Mouse (Mus musculus): ENCODE measurements around the gene Kcna10. TPM values are rescaled to one million over a fixed set of nuclear protein-coding genes. Genes with fewer than 3 reads are reported as not detected.
A peak's percentile ranks its signal among the peaks of the same experiment; 100 is the strongest.

Kcna10 gene
- total RNA-seq, 2 experiments from 2014 or later, result not detected

DNA sequence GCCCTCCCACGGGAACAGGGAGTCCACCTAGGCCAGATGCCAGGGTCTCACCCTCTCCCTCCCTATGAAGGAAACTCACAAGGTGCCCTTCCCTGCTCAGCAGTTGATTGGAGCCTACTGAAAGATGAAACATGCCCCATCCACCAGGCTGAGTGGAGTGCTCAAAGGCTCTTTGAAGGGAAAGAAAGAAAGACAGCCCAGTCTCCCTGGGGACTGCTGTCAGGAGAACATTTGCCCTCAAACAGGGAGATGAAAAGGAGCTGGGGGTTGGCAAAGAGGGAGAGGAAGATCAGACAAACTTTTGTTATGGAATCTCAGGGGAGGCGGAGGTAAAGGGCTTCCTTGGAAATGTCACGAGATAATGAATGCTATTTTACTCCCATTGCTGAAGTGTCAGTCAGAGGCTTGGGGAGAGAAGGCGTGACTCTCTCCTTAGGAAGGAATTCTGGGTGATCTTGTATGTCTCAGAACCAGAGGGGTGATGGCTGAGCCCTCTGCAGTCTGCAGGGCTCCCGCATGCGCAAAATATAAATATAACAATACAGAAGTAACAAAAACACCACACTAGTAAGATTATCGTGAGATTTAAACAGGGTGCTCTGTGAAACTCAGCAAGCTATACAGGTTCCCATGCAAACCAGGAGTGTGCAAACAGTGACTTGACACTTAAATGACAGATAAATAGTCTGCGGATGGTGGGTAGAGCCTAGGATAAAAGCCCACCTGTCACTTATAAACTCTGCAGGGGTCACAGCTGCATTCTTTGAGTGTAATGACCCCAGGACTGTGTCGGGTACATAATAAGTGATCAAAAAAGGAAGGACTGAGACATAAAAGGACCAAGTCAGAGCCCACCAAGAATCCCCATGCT lies 18.7 kb downstream of the Kcna10 start:
- DNase-seq, result no peak
- intact Hi-C loops (cut with DNase I), result no loop called here

DNA sequence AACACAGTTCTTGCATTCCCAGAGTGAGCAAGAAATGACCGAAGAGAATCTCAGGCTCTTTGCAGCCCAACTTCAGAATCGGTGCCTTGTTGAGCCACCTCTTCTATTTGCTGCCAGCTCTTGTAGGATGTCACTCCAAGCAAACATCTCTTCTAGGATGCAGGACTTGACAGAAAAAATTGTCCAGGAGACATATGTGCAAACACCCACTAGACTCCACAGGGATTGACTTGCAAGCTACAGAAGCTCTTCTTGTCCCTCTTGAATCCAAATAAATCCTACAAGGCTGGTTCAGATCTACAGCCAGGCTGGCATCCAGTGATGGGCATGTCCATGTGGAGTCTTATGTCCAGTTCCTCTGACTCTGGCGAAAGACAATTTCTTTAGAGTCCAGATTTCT lies 21.6 kb downstream of the Kcna10 start:
- DNase-seq, result no peak
- intact Hi-C loops (cut with DNase I), result no loop called here

DNA sequence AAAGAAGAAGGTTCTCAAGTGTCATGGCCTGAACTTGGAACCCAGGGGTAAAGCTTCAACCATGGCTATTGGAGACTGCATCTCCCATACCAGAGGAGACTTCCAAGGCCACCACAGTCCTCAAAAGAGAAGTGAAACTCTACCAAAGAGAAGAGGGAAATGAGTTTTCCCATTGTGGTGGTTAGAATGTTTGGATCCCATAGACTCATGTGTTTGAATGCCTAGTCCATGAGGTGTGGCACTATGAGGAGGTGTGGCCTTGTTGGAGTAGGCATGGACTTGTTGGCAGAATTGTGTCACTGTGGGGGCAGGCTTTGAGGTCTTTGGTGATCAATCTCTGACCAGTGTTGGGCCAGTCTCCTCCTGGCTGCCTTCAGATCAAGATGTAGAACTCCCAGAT lies 22.3 kb downstream of the Kcna10 start:
- intact Hi-C loops (cut with DNase I), result loop anchor here (5.0 kb wide), 1 partner anchor 152 kb away; no protein-coding TSS in a partner anchor
- DNase-seq, result no peak

DNA sequence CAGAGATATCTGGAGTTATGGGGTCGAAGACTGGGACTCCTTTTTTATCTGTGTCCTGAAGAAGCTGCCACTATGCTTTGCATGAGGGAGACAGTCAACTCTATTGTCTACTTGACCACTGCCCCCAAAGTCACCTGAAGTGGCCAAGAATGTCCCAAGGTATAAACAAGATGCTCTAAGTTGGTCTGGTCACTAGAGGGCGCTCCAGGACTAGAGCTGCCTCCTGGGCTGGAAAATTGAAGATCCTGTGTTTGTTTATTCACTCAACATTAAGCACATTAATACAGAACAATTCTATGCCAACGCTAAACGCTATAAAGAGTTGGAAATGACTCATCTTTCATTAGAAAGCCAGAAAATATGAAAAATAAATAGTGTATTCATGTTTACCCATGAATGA lies 23.1 kb downstream of the Kcna10 start:
- intact Hi-C loops (cut with DNase I), result loop anchor here (1.0 to 5.0 kb wide), 4 partner anchors 27 to 257 kb away; no protein-coding TSS in a partner anchor
- DNase-seq, result peak; percentile 70 to 85

DNA sequence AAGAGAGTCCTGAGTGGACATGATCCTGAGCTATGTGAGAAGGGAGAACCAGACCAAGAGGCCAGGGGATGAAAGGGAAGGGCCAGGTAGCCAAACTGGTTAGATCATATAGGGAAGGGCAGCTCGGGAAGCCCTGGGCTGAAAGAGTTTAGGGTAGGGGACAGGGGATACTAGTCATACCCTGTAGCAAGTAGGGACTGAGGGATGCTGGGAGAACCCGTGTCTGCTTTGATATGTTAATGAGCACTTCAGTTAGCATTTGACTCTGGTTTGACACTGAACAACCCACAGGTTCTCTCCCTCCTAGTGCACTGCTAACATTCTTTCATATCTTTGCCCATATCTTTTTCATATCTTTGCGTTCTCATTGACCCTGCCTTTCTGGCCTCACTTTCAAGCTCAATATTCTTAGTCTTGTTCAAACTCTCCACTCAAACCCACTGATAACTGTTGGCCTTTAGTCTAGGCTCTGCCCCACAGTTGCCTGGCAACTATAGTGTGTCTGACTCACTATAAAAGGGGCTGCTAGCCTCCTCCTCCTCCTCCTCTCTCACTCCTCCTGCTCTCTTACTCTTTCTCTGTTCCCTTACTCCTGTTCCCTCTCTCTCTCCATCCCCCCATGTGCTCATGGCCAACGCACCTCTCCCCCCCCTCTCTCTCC lies 23.8 kb downstream of the Kcna10 start:
- no peak for DNase-seq
- intact Hi-C loops (cut with DNase I), result loop anchor here (1.0 to 5.0 kb wide), 4 partner anchors 26 to 256 kb away; no protein-coding TSS in a partner anchor

DNA sequence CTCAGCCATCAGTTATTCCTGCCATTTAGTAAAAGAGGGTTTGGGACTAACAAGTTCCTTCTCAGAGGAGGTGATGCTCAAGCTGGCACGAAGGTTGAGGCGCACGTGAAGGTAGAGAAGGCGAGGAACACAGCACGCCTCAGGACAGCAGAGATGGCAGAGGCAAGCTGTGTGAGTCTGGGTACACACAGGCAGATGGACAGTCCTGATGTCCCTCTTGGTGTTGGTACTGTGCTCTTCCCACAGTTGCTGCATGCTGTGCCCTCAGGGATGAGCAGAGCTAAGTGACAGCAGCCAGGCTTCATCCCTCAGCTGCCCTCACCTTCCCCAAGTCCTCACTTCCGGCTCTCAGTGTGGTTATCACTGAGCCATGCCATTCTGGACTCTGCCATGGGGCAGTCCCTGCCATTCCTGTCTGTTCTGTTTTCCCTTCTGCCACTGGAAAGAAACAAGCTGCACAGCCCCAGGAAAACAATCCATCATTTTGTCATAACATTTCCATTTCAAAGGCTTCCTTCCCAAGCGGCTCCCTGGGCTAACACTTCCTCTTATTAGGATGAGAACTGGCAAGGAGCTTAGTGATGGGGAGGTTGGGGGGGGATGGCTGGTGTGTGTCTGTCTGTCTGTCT lies 24.9 kb downstream of the Kcna10 start:
- intact Hi-C loops (cut with DNase I), result loop anchor here (2.0 to 5.0 kb wide), 3 partner anchors 25 to 255 kb away; no protein-coding TSS in a partner anchor
- DNase-seq, result no peak

DNA sequence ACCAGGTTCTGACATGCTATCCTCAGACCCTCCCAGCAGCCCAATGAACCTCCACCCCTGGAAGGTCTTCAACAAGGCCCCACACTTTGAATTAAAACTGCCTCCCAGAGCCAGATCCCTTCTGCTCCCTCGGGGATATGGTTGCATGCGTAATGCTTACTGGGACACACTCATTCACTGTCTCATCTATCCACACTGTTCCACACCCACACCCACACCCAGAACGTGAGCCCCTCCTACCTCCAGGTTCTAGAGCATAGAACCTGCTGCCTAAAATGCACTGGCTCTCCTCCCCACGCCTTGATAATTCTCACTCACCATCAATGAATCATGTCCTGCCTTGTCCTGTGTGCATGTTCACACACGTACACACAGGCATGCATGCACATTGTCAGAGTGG lies 31.8 kb downstream of the Kcna10 start:
- intact Hi-C loops (cut with DNase I), result no loop called here
- DNase-seq, result no peak

DNA sequence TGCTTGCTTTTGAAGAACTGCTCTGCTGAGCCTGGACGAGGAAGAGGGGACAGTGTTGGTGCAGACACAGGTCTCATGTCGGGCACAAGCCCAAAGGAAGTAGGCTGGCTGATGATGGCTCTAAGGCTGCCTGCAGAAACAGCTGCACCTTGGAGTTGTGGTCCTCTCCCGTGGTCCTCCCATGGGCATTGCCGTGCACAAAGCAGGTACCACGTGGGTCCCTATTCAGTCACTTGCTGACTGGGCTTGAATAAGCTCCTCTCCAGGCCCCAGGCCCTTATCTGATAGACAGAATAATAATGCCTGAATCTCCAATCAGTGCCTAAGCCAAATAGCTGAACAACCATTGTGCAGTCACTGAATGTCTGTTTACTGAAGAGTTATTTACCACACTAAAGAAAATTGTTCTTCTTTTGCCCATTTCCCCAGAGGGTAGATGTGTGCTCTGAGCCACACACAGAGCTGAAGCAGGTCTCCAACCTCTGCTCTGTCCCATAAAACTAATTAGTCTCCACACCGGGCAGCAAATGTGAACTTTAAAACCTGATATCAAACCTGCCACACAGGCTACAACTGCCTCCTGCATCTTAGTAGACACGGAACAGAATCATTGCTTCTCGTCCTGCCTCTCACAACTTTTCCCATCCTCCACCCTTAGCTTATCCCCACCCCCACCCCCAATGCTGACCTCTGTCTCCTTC lies 33.7 kb downstream of the Kcna10 start:
- intact Hi-C loops (cut with DNase I), result no loop called here
- no peak for DNase-seq

DNA sequence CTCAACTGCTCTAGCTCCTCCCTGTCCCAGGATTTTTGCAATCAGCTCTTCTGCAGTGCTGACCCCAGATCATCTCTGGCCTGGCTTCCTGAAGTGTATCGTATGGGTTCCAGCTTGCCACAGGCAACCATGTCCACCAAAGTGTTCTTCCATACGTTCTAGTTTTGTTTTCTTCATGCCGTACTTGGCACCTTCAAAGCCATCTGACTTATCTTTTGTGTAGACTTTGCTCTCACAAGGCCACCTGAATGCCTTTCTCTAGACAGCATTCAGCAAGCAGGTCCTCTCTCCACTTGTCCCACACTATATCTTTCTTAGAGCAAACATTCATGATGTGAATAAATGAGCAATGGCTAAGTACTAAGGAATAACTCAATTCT lies 34.2 kb downstream of the Kcna10 start:
- DNase-seq, result no peak
- intact Hi-C loops (cut with DNase I), result no loop called here

DNA sequence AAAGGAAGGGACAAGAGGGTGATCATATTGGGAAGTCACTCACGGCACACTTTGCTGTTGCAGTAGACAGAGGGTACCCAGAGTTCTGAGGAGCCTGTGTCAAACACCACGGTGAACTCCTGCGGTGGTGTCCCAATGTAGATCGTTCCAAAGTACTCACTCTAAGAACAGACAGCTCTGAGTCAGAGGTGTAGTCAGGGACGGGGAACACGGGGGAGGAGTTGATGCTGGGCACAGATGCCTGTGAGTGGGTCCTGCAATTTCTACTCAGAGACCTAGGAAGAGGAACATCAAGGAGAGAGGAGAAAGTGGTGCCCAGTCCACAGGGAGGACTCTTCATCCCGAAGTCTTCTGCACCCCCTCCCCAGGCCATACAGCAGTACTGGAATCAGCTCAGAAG lies 35.7 kb downstream of the Kcna10 start:
- no peak for DNase-seq
- intact Hi-C loops (cut with DNase I), result no loop called here

DNA sequence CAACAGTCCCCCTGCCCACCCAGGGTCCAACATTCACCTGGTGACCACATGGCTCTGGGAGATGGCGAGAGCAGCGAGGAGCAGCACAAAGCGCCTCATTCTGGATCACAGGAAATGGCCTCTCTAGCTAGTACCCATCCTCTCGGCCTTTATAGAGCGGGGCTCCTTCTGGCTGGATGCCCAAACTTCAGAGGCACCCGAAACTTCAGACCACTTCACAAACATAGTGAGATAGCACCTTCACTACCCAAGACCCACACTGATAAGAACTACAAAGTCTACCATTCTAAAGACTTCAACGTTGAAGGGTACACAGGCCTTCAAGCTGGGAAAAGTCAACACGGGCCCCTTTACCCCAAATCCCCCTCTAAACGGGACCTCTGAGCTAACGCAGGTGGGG lies 38.8 kb downstream of the Kcna10 start, which contains the start of gene Cym:
TSS of gene Cym (minus strand) at position 125 of the 400 bp plus-strand sequence.
- DNase-seq, result no peak
- intact Hi-C loops (cut with DNase I), result no loop called here

DNA sequence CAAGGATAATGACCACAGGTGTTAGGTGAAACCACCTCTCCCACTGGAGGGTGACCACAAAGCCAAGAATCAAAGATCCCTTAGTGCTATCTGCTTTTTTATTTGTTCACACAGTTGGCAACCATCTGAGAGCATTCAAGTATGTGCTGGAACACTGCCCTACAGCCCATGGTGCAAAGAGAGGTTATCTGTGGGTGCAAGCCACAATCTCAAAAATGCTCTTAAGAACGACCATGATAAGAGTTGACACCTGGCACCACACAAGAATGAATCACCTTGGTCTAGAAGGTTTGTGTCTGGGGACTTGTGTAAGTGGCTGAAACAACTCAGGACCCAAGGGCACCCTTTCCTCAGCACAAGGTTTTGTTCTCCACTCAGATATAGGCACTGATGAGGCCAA lies 40.4 kb downstream of the Kcna10 start:
- intact Hi-C loops (cut with DNase I), result no loop called here
- DNase-seq, result no peak

DNA sequence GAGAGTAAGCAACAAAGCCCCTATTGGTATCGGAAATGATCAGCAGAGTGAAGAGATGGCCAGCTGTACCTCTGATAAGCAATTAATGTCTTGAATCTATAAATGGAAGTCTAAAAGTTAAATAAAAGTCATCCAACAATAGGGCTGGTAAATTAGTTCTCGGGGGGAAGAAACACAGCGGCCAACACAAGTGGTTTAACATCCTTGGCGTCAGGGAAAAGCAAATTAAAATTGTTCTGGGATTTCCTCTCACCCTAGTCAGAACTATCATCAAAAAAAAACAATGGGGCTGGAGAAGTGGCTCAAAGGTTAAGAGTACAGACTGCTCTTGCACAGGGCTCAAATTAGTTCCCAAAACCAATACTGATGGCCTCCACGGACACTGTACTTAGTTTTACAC lies 43.0 kb downstream of the Kcna10 start:
- DNase-seq, result no peak
- intact Hi-C loops (cut with DNase I), result no loop called here

DNA sequence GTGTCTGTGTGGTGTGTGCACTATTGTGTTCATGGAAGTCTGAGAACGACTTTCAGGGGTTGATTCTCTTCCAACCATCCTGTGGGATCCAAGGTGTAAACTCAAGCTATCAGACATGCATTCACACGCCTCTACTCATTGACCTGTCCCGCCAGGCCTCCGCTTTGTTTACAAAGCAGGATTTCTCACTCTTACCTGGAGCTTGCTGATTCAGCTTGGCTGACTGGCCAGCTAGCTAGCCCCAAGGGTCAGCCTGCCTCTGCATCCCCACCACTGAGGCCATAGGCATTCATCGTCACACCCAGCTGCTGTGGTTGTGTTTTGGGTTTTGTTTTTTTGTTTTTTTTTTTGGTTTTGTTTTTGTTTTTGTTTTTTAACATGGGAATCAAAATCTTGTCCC lies 46.4 kb downstream of the Kcna10 start:
- intact Hi-C loops (cut with DNase I), result no loop called here
- DNase-seq, result no peak

DNA sequence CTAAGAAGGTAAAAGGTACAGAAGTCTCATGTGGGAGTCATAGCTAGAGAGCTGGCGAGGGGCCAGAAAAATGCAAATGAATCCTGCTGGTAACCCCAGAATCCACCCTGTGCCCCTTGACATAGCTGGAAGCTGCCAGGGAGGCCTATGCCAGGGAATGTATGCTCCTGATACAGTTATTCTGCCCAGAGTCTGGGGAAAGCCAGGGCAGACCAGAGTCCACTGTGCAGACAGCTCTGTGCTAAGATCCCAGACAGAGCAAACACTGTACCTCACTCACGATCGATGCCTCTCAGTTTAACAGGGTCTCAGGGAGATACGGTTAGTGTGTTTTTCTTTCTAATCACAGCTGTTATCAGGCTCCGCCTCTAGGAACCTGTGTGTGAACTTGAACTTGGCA lies 47.0 kb downstream of the Kcna10 start:
- intact Hi-C loops (cut with DNase I), result no loop called here
- peak in 1 of 2 experiments; percentile 24 for DNase-seq

DNA sequence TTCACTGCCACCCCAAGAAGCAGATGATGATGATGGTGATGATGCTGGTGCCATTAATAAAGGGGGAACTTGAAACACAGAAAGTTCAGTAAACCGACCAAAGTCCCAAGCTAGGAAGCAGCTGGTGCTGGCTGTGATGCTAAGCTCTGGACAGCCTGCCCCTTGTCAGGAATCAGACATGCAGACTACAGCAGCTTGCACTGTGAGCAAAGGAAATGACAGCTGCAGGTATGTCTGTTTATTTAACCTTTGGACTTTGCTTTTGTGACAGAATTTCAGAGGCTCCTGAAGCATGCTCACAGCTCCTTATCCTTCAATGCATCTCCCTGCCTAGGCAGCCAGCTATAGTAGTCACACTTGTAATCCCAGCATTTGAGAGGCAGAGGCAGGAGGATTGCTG lies 47.7 kb downstream of the Kcna10 start, which contains the start of gene A630076J17Rik:
TSS of gene A630076J17Rik (plus strand) at position 88 of the 400 bp plus-strand sequence.
- intact Hi-C loops (cut with DNase I), result no loop called here
- no peak for DNase-seq

DNA sequence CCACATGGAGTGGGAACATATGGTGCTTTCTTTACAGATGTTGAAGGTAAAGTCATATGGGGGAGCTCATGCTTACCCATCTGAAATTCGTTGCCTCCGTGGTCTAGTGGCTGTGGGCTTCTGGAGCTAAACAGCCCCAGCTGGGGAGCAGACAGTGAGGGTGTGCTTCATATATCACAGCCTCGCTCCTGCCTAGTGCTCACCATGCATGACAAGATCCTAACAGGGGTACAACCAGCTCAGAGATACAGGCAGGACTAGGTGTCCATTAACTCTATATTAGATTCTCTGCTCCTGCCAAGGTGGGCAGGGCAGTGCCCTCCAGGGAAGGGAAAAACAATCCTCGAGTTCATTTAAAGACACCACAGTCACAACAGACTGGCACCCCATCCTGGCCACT lies 48.3 kb downstream of the Kcna10 start:
- DNase-seq, result no peak
- intact Hi-C loops (cut with DNase I), result no loop called here

DNA sequence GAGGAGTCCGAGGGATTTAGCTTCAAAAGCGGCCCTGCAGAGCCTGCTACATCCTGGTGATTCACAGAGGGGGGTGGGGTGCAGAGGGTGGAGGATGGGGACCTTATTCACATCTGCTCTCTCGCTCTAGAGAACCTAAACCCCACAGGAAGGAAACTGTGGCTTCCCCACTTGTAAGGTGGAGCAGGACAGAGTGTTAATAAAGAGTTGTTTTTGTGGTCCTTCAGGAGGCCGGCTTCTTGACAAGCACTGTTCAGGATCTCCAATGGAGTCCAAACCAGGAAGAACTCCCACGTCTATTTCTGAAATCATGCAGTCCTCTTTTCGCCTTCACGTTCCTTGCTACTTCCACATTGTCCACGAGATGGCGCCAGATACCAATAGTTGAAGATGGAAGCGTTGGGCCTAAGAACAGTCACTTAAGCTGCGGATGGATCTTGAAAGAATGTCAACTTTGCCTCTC lies 50.5 kb downstream of the Kcna10 start:
- DNase-seq, result peak; percentile 87 to 94
- intact Hi-C loops (cut with DNase I), result loop anchor here (1.0 to 2.0 kb wide), 4 partner anchors 27 to 233 kb away; no protein-coding TSS in a partner anchor

DNA sequence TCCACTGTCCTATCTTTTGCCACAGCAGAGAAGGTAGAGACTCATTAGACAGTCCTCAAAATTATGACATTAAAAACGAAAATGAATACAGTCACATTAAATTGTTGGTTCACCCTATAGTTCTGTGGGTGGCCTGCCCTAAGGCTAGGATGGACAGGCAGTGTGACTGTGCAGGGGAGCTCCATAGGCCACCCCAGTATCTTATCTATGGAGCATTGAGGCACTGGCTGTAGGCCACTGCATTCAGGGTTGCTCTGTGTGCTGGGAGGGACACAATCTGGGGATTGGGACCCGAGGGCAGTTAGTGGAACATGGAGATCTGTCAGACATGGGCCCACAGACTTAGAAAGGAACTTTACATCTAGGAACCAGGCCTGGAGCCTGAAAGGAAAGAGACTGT lies 51.1 kb downstream of the Kcna10 start:
- intact Hi-C loops (cut with DNase I), result loop anchor here (1.0 to 2.0 kb wide), 4 partner anchors 27 to 232 kb away; no protein-coding TSS in a partner anchor
- no peak for DNase-seq

DNA sequence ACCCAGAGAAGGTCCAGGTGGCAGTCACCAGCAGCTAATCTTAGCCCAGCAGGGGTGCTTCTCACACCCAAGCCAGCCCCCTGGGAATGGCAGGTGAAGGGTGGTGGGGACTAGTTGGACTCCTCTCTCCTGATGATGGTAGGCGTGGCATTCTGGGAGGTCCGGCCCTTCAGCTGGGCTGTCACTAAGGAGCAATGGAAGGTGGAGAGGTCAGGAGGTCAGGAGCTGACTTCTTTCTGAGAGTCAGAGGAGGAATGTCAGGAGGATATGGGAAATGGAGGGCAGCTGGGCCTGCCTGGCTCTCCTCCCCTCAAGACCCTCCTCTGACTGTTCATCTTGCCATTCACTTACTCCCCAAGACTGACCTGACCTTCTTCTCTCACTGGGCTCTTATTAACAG lies 55.2 kb downstream of the Kcna10 start:
- DNase-seq, result no peak
- intact Hi-C loops (cut with DNase I), result no loop called here

All from heart, postnatal 10 days (tissue).